Mouse (Mus musculus): ENCODE data around the gene Smok3b. TPM values are rescaled to one million over a fixed set of nuclear protein-coding genes. Genes with fewer than 3 reads are reported as not detected.

The Smok3b gene
- polyA plus RNA-seq, 1 experiment from 2014 or later, result not detected

- Histone ChIP-seq H3K9me3 (ENCODE audit: control insufficient read depth, low read length) (no peaks in the 10 kb centered on the region), H3K36me3 (ENCODE audit: control insufficient read depth, insufficient read depth, low read length) (no peaks in the 10 kb centered on the region), H3K9ac (ENCODE audit: low read depth, low read length) (no peak overlapping the region), H3K4me3 (ENCODE audit: low read depth, low read length) (no peak overlapping the region), H3K4me2 (replicated peaks; ENCODE audit: low read depth, low read length) (no peak overlapping the region), H3K4me1 (replicated peaks; ENCODE audit: control insufficient read depth, insufficient read depth, low read length) (no peaks in the 10 kb centered on the region), H3K27ac (ENCODE audit: low read depth, low read length) (no peak overlapping the region), H3K27me3 (ENCODE audit: control insufficient read depth, insufficient read depth, low read length) (peaks cover 2% of the 10 kb centered on the region; the same call in 1 of the 2 replicates)
- DNase-seq (ENCODE audit: low spot score), result no peak
- WGBS, result 92% methylated on average over 5 of the region's 5 CpGs
- ATAC-seq (ENCODE audit: low FRiP score), result no peak
These were observed 59.2 kb downstream of the Smok3b start for GRCm38 (mm10) chr5:138080456-138080855.

- H3K27ac ChIP-seq (ENCODE audit: low read depth, low read length), result no peak overlapping the region
- H3K27me3 ChIP-seq (ENCODE audit: control insufficient read depth, insufficient read depth, low read length), result peaks cover 2% of the 10 kb centered on the region; the same call in 1 of the 2 replicates
- H3K9ac ChIP-seq (ENCODE audit: low read depth, low read length), result no peak overlapping the region
- no peak for DNase-seq (ENCODE audit: low spot score)
- no peak overlapping the region for H3K4me2 ChIP-seq (replicated peaks; ENCODE audit: low read depth, low read length)
- WGBS, result 82% methylated on average over 9 of the region's 9 CpGs
- H3K36me3 ChIP-seq (ENCODE audit: control insufficient read depth, insufficient read depth, low read length), result no peaks in the 10 kb centered on the region
- no peaks in the 10 kb centered on the region for H3K9me3 ChIP-seq (ENCODE audit: control insufficient read depth, low read length)
- H3K4me3 ChIP-seq (ENCODE audit: low read depth, low read length), result no peak overlapping the region
- no peaks in the 10 kb centered on the region for H3K4me1 ChIP-seq (replicated peaks; ENCODE audit: control insufficient read depth, insufficient read depth, low read length)
- ATAC-seq (ENCODE audit: low FRiP score), result no peak
These were observed 60.2 kb downstream of the Smok3b start for GRCm38 (mm10) chr5:138081446-138081845.

GRCm38 (mm10) chr5:138083318-138083900, 62.2 kb downstream of the Smok3b start:
- no peak for DNase-seq (ENCODE audit: low spot score)

GRCm38 (mm10) chr5:138083936-138084335, 62.7 kb downstream of the Smok3b start:
- Histone ChIP-seq H3K4me3 (ENCODE audit: low read depth, low read length) (no peak overlapping the region), H3K4me2 (replicated peaks; ENCODE audit: low read depth, low read length) (no peak overlapping the region), H3K9me3 (ENCODE audit: control insufficient read depth, low read length) (no peaks in the 10 kb centered on the region), H3K4me1 (replicated peaks; ENCODE audit: control insufficient read depth, insufficient read depth, low read length) (no peaks in the 10 kb centered on the region), H3K27ac (ENCODE audit: low read depth, low read length) (no peak overlapping the region), H3K36me3 (ENCODE audit: control insufficient read depth, insufficient read depth, low read length) (no peaks in the 10 kb centered on the region), H3K27me3 (ENCODE audit: control insufficient read depth, insufficient read depth, low read length) (peaks cover 2% of the 10 kb centered on the region; the same call in 1 of the 2 replicates), H3K9ac (ENCODE audit: low read depth, low read length) (no peak overlapping the region)
- no peak for DNase-seq (ENCODE audit: low spot score)
- WGBS, result 94% methylated on average over 2 of the region's 2 CpGs
- no peak for ATAC-seq (ENCODE audit: low FRiP score)

More at GRCm38 (mm10) chr5:138083318-138083900, 62.2 kb downstream of the Smok3b start:
- no peak overlapping the region for H3K4me2 ChIP-seq (replicated peaks; ENCODE audit: low read depth, low read length)
- ATAC-seq (ENCODE audit: low FRiP score), result no peak
- no peaks in the 10 kb centered on the region for H3K9me3 ChIP-seq (ENCODE audit: control insufficient read depth, low read length)
- H3K4me3 ChIP-seq (ENCODE audit: low read depth, low read length), result no peak overlapping the region
- WGBS, result 67% methylated on average over 2 of the region's 2 CpGs
- H3K9ac ChIP-seq (ENCODE audit: low read depth, low read length), result no peak overlapping the region
- H3K4me1 ChIP-seq (replicated peaks; ENCODE audit: control insufficient read depth, insufficient read depth, low read length), result no peaks in the 10 kb centered on the region
- no peaks in the 10 kb centered on the region for H3K36me3 ChIP-seq (ENCODE audit: control insufficient read depth, insufficient read depth, low read length)
- H3K27ac ChIP-seq (ENCODE audit: low read depth, low read length), result no peak overlapping the region
- peaks cover 2% of the 10 kb centered on the region; the same call in 1 of the 2 replicates for H3K27me3 ChIP-seq (ENCODE audit: control insufficient read depth, insufficient read depth, low read length)

GRCm38 (mm10) chr5:138084507-138084906, 63.3 kb downstream of the Smok3b start:
- Histone ChIP-seq H3K4me1 (replicated peaks; ENCODE audit: control insufficient read depth, insufficient read depth, low read length) (no peaks in the 10 kb centered on the region), H3K9me3 (ENCODE audit: control insufficient read depth, low read length) (no peaks in the 10 kb centered on the region), H3K4me3 (ENCODE audit: low read depth, low read length) (no peak overlapping the region), H3K9ac (ENCODE audit: low read depth, low read length) (0 out of 2 replicates have a peak overlapping the region, but pooled peaks have one; percentile 1), H3K27ac (ENCODE audit: low read depth, low read length) (no peak overlapping the region), H3K4me2 (replicated peaks; ENCODE audit: low read depth, low read length) (peak overlapping the region; percentile 8; the same call in 1 of the 2 replicates), H3K27me3 (ENCODE audit: control insufficient read depth, insufficient read depth, low read length) (no peaks in the 10 kb centered on the region), H3K36me3 (ENCODE audit: control insufficient read depth, insufficient read depth, low read length) (no peaks in the 10 kb centered on the region)
- DNase-seq (ENCODE audit: low spot score) (peak; percentile 21), ATAC-seq (ENCODE audit: low FRiP score) (peak; percentile 44)
- WGBS, result 73% methylated on average over 2 of the region's 2 CpGs

GRCm38 (mm10) chr5:138084996-138085395, 63.8 kb downstream of the Smok3b start, which contains the start of gene Zkscan1:
Gene Zkscan1 (plus strand): TSS chr5:138085084.
- peak within 1 kb of the TSS; percentile 70; the same call in 1 of the 2 replicates for H3K27ac ChIP-seq (ENCODE audit: low read depth, low read length)
- ATAC-seq (ENCODE audit: low FRiP score), result peak; percentile 93

GRCm38 (mm10) chr5:138085421-138085911, 64.2 kb downstream of the Smok3b start:
- DNase-seq (ENCODE audit: low spot score) (peak; percentile 56), ATAC-seq (ENCODE audit: low FRiP score) (0 out of 2 replicates have a peak, but pooled peaks have one; percentile 28)
- Histone ChIP-seq H3K36me3 (ENCODE audit: control insufficient read depth, insufficient read depth, low read length) (no peaks in the 10 kb centered on the region), H3K9ac (ENCODE audit: low read depth, low read length) (peak overlapping the region; percentile 94), H3K27ac (ENCODE audit: low read depth, low read length) (peak overlapping the region; percentile 70; the same call in 1 of the 2 replicates), H3K4me2 (replicated peaks; ENCODE audit: low read depth, low read length) (peak overlapping the region; percentile 58), H3K27me3 (ENCODE audit: control insufficient read depth, insufficient read depth, low read length) (no peaks in the 10 kb centered on the region), H3K4me1 (replicated peaks; ENCODE audit: control insufficient read depth, insufficient read depth, low read length) (no peaks in the 10 kb centered on the region), H3K4me3 (ENCODE audit: low read depth, low read length) (peak overlapping the region; percentile 80), H3K9me3 (ENCODE audit: control insufficient read depth, low read length) (no peaks in the 10 kb centered on the region)
- whole genome bisulfite sequencing, result under 1% methylated on average over 18 of the region's 18 CpGs

More at GRCm38 (mm10) chr5:138084996-138085395, 63.8 kb downstream of the Smok3b start, which contains the start of gene Zkscan1:
- peak within 1 kb of the TSS; percentile 80 for H3K4me3 ChIP-seq (ENCODE audit: low read depth, low read length)
- H3K27me3 ChIP-seq (ENCODE audit: control insufficient read depth, insufficient read depth, low read length), result no peaks in the 10 kb centered on the region
- H3K36me3 ChIP-seq (ENCODE audit: control insufficient read depth, insufficient read depth, low read length), result no peaks in the 10 kb centered on the region
- H3K9me3 ChIP-seq (ENCODE audit: control insufficient read depth, low read length), result no peaks in the 10 kb centered on the region
- H3K4me1 ChIP-seq (replicated peaks; ENCODE audit: control insufficient read depth, insufficient read depth, low read length), result no peaks in the 10 kb centered on the region
- H3K4me2 ChIP-seq (replicated peaks; ENCODE audit: low read depth, low read length), result peak within 1 kb of the TSS; percentile 58
- WGBS, result under 1% methylated on average over 27 of the region's 27 CpGs
- peak within 1 kb of the TSS; percentile 94 for H3K9ac ChIP-seq (ENCODE audit: low read depth, low read length)
- peak; percentile 92 for DNase-seq (ENCODE audit: low spot score)

GRCm38 (mm10) chr5:138086842-138087241, 65.6 kb downstream of the Smok3b start:
- H3K4me1 ChIP-seq (replicated peaks; ENCODE audit: control insufficient read depth, insufficient read depth, low read length), result no peaks in the 10 kb centered on the region
- DNase-seq (ENCODE audit: low spot score) (no peak), ATAC-seq (ENCODE audit: low FRiP score) (no peak)
- H3K4me3 ChIP-seq (ENCODE audit: low read depth, low read length), result no peak overlapping the region; the same call in 1 of the 2 replicates
- no peak overlapping the region for H3K9ac ChIP-seq (ENCODE audit: low read depth, low read length)
- no peaks in the 10 kb centered on the region for H3K36me3 ChIP-seq (ENCODE audit: control insufficient read depth, insufficient read depth, low read length)
- no peaks in the 10 kb centered on the region for H3K27me3 ChIP-seq (ENCODE audit: control insufficient read depth, insufficient read depth, low read length)
- H3K9me3 ChIP-seq (ENCODE audit: control insufficient read depth, low read length), result no peaks in the 10 kb centered on the region
- H3K4me2 ChIP-seq (replicated peaks; ENCODE audit: low read depth, low read length), result peak overlapping the region; percentile 58; the same call in 1 of the 2 replicates
- no peak overlapping the region for H3K27ac ChIP-seq (ENCODE audit: low read depth, low read length)
- WGBS, result 88% methylated on average over 3 of the region's 3 CpGs

- H3K9me3 ChIP-seq (ENCODE audit: control insufficient read depth, low read length), result no peaks in the 10 kb centered on the region
- DNase-seq (ENCODE audit: low spot score) (no peak), ATAC-seq (ENCODE audit: low FRiP score) (no peak)
- H3K4me1 ChIP-seq (replicated peaks; ENCODE audit: control insufficient read depth, insufficient read depth, low read length), result no peaks in the 10 kb centered on the region
- no peak overlapping the region for H3K9ac ChIP-seq (ENCODE audit: low read depth, low read length)
- no peaks in the 10 kb centered on the region for H3K27me3 ChIP-seq (ENCODE audit: control insufficient read depth, insufficient read depth, low read length)
- H3K36me3 ChIP-seq (ENCODE audit: control insufficient read depth, insufficient read depth, low read length), result no peaks in the 10 kb centered on the region
- no peak overlapping the region for H3K4me3 ChIP-seq (ENCODE audit: low read depth, low read length)
- no peak overlapping the region for H3K27ac ChIP-seq (ENCODE audit: low read depth, low read length)
- no peak overlapping the region for H3K4me2 ChIP-seq (replicated peaks; ENCODE audit: low read depth, low read length)
- WGBS, result 95% methylated on average over 3 of the region's 3 CpGs
These were observed 67.1 kb downstream of the Smok3b start for GRCm38 (mm10) chr5:138088366-138088765.

Measured in hindbrain, embryonic 11.5 days (tissue).